Mouse (Mus musculus) effector memory CD4-positive, alpha-beta T cell, adult 5 months (primary cell): ENCODE measurements around the gene Tamm41. TPM values are rescaled to one million over a fixed set of nuclear protein-coding genes. Genes with fewer than 3 reads are reported as not detected.

Source experiments
- polyA plus RNA-seq: library from polyadenylated mRNA; unstranded; fragments of 100-300 nt; shearing (Covaris generic); gene quantifications from one replicate; pipeline ENCODE4 v1.2.1, GENCODE M21; 2017

Tamm41 gene
- polyA plus RNA-seq = 22.9 TPM

DNA sequence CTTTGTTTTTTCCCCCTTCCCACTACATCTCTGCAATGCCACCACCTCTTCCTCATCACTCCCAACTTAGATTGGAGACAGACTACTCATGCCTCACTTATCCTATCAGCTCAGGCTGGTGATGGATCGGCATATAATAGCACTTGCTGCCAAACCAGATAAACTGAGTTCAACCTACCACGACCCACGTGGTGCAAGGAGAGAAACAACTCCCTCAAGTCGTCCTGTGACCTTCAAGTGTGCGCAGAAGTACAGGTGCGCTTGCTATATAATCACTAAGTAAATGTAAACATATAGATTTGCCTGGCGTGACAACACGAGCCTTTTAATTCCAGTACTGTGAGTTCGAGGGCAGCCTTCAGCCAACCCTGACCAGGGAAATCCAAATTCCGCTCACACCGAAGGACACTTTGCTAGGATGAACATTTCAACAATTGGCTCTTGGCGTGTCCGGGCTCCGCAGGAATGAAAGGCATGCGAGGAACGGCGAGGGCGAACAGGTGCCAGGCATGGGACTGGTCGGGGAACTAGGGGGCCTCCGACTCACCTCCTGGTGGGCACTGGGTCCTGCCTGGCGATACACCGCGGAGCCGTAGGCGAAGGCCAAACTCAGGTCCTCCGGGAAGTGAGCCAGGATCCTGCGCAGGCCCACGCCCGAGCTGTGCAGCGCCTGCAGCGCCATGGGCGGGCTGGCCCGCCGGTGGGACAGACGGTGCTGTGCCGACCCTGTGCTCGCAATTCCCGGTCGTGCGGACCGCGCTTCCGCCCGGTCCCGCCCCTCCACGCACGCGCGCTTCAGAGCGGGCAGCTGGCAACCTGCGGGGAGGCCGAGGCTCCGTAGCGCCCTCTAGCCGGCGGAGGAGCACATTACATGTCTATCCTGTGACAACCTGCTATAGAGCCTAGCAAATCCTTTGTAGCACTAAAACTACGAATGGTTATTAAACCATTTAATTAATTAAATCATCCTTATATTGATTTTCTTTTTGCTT lies at the start of gene Tamm41:
TSS of gene Tamm41 (minus strand) at position 774 of the 992 bp plus-strand sequence.

DNA sequence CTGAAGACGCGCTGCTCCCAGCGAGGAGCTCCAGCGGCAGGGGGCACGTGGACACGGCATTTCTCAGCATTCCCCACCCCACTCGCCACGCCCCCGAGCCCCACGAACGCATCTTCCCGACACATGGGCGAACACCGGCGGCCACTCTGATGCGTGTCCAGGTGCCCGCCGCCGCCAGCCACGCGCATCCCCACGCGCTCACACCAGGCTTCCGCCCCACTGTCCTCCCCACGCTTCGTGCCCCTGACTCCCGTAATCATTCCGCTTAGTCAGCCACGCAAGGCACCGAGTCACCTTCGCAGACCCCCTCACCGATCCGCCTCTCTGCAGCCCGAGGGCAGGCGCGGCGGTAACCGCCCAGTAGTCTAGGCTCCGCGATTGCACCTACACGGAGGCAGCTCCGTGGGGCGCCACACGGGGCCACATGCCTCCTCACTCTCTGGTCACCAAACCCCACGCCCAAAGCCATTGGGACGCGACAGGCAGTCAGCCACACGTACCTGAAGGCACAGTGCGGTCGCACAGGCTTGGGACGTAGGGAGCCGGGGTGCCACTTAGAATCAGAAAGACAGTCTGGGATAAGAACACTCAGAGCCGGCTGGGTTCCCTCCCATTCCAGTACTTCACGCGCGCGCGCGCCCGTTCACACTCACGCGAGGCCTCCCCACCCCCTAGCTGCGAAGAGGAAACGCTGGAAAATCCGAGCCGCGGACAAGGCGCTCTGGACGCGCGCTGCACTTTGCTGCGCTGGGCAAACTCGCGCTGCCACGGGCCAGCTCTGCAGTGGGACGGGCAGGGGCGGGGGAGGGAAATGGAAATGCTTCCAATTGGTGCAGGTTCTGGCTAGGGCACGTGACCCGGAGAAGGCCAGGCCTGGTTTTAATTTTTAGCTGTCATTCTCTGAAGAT lies 68.2 kb downstream of the Tamm41 start, which contains the start of gene Vgll4:
TSS of gene Vgll4 (minus strand) at position 782 of the 908 bp plus-strand sequence.

Other genes with a start within 250 kb of the Tamm41 start
- 250 TPM for gene Vgll4, start 67.9 kb downstream of the Tamm41 start, polyA plus RNA-seq
- not detected for gene Syn2, start 97.0 kb upstream of the Tamm41 start, polyA plus RNA-seq
- gene Gm17482, start 189.5 kb upstream of the Tamm41 start, polyA plus RNA-seq = not detected
- gene Timp4, start 214.3 kb upstream of the Tamm41 start, polyA plus RNA-seq = 0.06 TPM